Comparison of ENCODE assay signal across 23 mouse cellular contexts in genomic region chr9:123329831-123330230, GRCm38 (mm10).
"Had no signal": no experiment of that assay in that cellular context is flagged by ENCODE, and none has a peak within 500 bp of the region (broad histone marks: within the 10 kb centered on the region; RNA-seq: fewer than 3 reads in every experiment).

No protein-coding gene starts in this region.

- H3K9ac ChIP-seq: limb, embryonic 13.5 days; liver, embryonic 12.5 days; liver, embryonic 15.5 days; lung, embryonic 15.5 days had no signal

- H3K4me2 ChIP-seq: limb, embryonic 13.5 days; liver, embryonic 12.5 days; liver, embryonic 15.5 days; lung, embryonic 15.5 days had no signal

- H3K4me3 ChIP-seq: layer of hippocampus, adult 2 months; limb, embryonic 10.5 days; limb, embryonic 13.5 days; liver, embryonic 12.5 days; liver, embryonic 15.5 days; lung, embryonic 15.5 days; megakaryocyte, embryonic 14.5 days; midbrain, embryonic 10.5 days had no signal

- H3K4me1 ChIP-seq: liver, embryonic 12.5 days; liver, embryonic 15.5 days; lung, embryonic 15.5 days; midbrain, embryonic 10.5 days had no signal

- H3K27ac ChIP-seq: layer of hippocampus, adult 2 months; limb, embryonic 10.5 days; limb, embryonic 13.5 days; liver, embryonic 12.5 days; liver, embryonic 15.5 days; lung, embryonic 15.5 days; midbrain, embryonic 10.5 days; stomach, postnatal 0 days had no signal

- ATAC-seq: inflammation-experienced regulatory T-cells, adult 6 months; intestine, embryonic 16.5 days; liver, embryonic 12.5 days had no signal

- H3K9me3 ChIP-seq: limb, embryonic 10.5 days; limb, embryonic 13.5 days; liver, embryonic 12.5 days; liver, embryonic 15.5 days; lung, embryonic 15.5 days; midbrain, embryonic 10.5 days had no signal

- DNase-seq: layer of hippocampus, adult 9-11 months; liver; lung, adult 18-20 months; lung, postnatal 10 days; lung, postnatal 36 days; midbrain, embryonic 14.5 days; right cerebral cortex, adult 18-20 months; right cerebral cortex, postnatal 14 days; right cerebral cortex, postnatal 4 days; thymus, adult 2 months; thymus, postnatal 14 days; thymus, postnatal 4 days had no signal

- H3K36me3 ChIP-seq: limb, embryonic 10.5 days; limb, embryonic 13.5 days; liver, embryonic 12.5 days; liver, embryonic 15.5 days; lung, embryonic 15.5 days; midbrain, embryonic 10.5 days had no signal

- H3K27me3 ChIP-seq: limb, embryonic 13.5 days; liver, embryonic 12.5 days; liver, embryonic 15.5 days; lung, embryonic 15.5 days had no signal
